Mouse (Mus musculus) embryonic fibroblast, embryonic 13.5 days (primary cell): ENCODE data around the gene Epsti1.

ENCODE experiments used
- CTCF ChIP-seq: IDR thresholded peaks from 2 replicates; pipeline ENCODE4 v1.5.1; 2011; ENCODE audit warnings: mild to moderate bottlenecking, control low read depth, low read length, moderate library complexity, borderline replicate concordance; ENCODE audit not compliant: insufficient read depth
- POLR2A ChIP-seq: IDR thresholded peaks from 2 replicates; pipeline ENCODE4 v1.6.1; 2011; ENCODE audit warnings: low read depth, mild to moderate bottlenecking, control low read depth, low read length, moderate library complexity

DNA sequence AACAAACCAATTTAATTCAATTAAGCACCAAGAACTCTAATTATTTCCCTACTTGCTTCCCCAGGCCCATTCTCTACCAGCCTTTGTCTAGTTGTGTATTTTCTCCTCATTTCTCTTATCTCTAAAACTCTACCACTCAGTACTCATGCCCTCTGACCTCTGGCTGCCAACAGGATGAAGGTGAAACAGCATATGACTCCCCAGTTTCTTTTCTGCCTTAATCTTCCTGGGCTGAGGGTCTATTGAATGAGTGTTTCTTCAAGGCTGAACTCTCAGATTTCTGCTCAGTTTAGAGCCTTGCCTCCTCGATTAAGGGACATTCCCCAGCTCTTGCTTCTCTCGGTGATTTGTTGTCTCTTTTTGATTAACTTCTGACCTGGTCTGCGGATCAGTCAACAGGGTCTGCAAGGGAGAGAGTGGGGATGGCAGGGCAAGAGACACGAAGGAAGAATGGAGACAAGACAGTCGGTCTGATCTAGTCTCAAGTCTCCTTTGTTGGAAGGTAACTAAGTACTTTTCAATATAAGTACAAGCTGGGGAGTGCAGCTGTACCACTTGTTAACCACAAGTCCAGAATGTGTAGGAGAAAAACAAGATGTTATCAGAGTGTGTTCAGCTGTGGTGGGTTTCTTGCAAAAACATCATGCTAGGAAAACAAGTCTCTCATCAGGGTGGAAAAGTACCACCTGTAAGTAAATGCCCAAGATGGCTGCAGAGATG is 43.0 kb upstream of the Epsti1 start:
- TF ChIP-seq POLR2A (no peak), CTCF (no peak)
